Mouse (Mus musculus) liver, adult 2 months (tissue): ENCODE measurements around the gene Tcl1b1.

Experiments
- CTCF ChIP-seq: fragments of 200-500 bp; IDR thresholded peaks from 2 replicates; pipeline ENCODE4 v1.5.1; 2011; ENCODE audit warnings: low read depth, low read length, control low read depth
- POLR2A ChIP-seq: fragments of 200-500 bp; IDR thresholded peaks from 2 replicates; pipeline ENCODE4 v1.6.1; 2011; ENCODE audit warnings: low read length, control low read depth; ENCODE audit not compliant: insufficient read depth; ENCODE audit errors: extremely low read depth

GRCm38 (mm10) chr12:105158842-105159241, 648 bp upstream of the Tcl1b1 start:
- TF ChIP-seq CTCF: no peak
- TF ChIP-seq POLR2A: no peak
